Mouse (Mus musculus): ENCODE measurements around the gene Snx29. TPM values are rescaled to one million over a fixed set of nuclear protein-coding genes. Genes with fewer than 3 reads are reported as not detected.

The Snx29 gene
- polyA plus RNA-seq, 1 experiment from 2014 or later: 12.5 TPM

GRCm38 (mm10) chr16:11406201-11406600 lies 83.5 kb downstream of the Snx29 start:
- Histone ChIP-seq H3K9ac (ENCODE audit: low read length) (no peak overlapping the region), H3K4me2 (ENCODE audit: low read depth, low read length, severe bottlenecking) (no peak overlapping the region), H3K36me3 (ENCODE audit: control insufficient read depth, insufficient read depth, low read length) (no peaks in the 10 kb centered on the region), H3K4me1 (replicated peaks; ENCODE audit: control insufficient read depth, insufficient read depth, low read length) (no peaks in the 10 kb centered on the region), H3K27me3 (ENCODE audit: control insufficient read depth, insufficient read depth, low read length) (no peaks in the 10 kb centered on the region), H3K27ac (ENCODE audit: low read depth, low read length) (no peak overlapping the region), H3K4me3 (ENCODE audit: low read depth, low read length) (no peak overlapping the region), H3K9me3 (ENCODE audit: control insufficient read depth, low read length) (no peaks in the 10 kb centered on the region)
- ATAC-seq (replicated peaks; ENCODE audit: low FRiP score) (no peak), DNase-seq (ENCODE audit: low spot score) (no peak)
- 87% methylated on average over 5 of the region's 5 CpGs for WGBS

GRCm38 (mm10) chr16:11406622-11407021 lies 83.9 kb downstream of the Snx29 start:
- WGBS: 86% methylated on average over 9 of the region's 9 CpGs
- Histone ChIP-seq H3K27me3 (ENCODE audit: control insufficient read depth, insufficient read depth, low read length) (no peaks in the 10 kb centered on the region), H3K4me3 (ENCODE audit: low read depth, low read length) (no peak overlapping the region), H3K9me3 (ENCODE audit: control insufficient read depth, low read length) (no peaks in the 10 kb centered on the region), H3K4me2 (ENCODE audit: low read depth, low read length, severe bottlenecking) (no peak overlapping the region), H3K4me1 (replicated peaks; ENCODE audit: control insufficient read depth, insufficient read depth, low read length) (no peaks in the 10 kb centered on the region), H3K36me3 (ENCODE audit: control insufficient read depth, insufficient read depth, low read length) (no peaks in the 10 kb centered on the region), H3K27ac (ENCODE audit: low read depth, low read length) (no peak overlapping the region), H3K9ac (ENCODE audit: low read length) (no peak overlapping the region)
- DNase-seq (ENCODE audit: low spot score) (no peak), ATAC-seq (replicated peaks; ENCODE audit: low FRiP score) (no peak)

- no peak overlapping the region for H3K4me2 ChIP-seq (ENCODE audit: low read depth, low read length, severe bottlenecking)
- no peaks in the 10 kb centered on the region for H3K9me3 ChIP-seq (ENCODE audit: control insufficient read depth, low read length)
- no peaks in the 10 kb centered on the region for H3K4me1 ChIP-seq (replicated peaks; ENCODE audit: control insufficient read depth, insufficient read depth, low read length)
- H3K36me3 ChIP-seq (ENCODE audit: control insufficient read depth, insufficient read depth, low read length): no peaks in the 10 kb centered on the region
- H3K9ac ChIP-seq (ENCODE audit: low read length): no peak overlapping the region
- DNase-seq (ENCODE audit: low spot score) (no peak), ATAC-seq (replicated peaks; ENCODE audit: low FRiP score) (no peak)
- no peak overlapping the region for H3K27ac ChIP-seq (ENCODE audit: low read depth, low read length)
- 80% methylated on average over 8 of the region's 8 CpGs for WGBS
- no peak overlapping the region for H3K4me3 ChIP-seq (ENCODE audit: low read depth, low read length)
- H3K27me3 ChIP-seq (ENCODE audit: control insufficient read depth, insufficient read depth, low read length): no peaks in the 10 kb centered on the region
These were observed 85.4 kb downstream of the Snx29 start for GRCm38 (mm10) chr16:11407932-11408620.

- Histone ChIP-seq H3K9ac (ENCODE audit: low read length) (no peak overlapping the region), H3K36me3 (ENCODE audit: control insufficient read depth, insufficient read depth, low read length) (no peaks in the 10 kb centered on the region), H3K4me2 (ENCODE audit: low read depth, low read length, severe bottlenecking) (no peak overlapping the region), H3K27ac (ENCODE audit: low read depth, low read length) (no peak overlapping the region), H3K4me3 (ENCODE audit: low read depth, low read length) (no peak overlapping the region), H3K9me3 (ENCODE audit: control insufficient read depth, low read length) (no peaks in the 10 kb centered on the region), H3K4me1 (replicated peaks; ENCODE audit: control insufficient read depth, insufficient read depth, low read length) (no peaks in the 10 kb centered on the region), H3K27me3 (ENCODE audit: control insufficient read depth, insufficient read depth, low read length) (no peaks in the 10 kb centered on the region)
- DNase-seq (ENCODE audit: low spot score) (no peak), ATAC-seq (replicated peaks; ENCODE audit: low FRiP score) (no peak)
- 93% methylated on average over 4 of the region's 4 CpGs for WGBS
These were observed 86.0 kb downstream of the Snx29 start for GRCm38 (mm10) chr16:11408726-11409125.

- H3K9me3 ChIP-seq (ENCODE audit: control insufficient read depth, low read length): no peaks in the 10 kb centered on the region
- no peak overlapping the region for H3K27ac ChIP-seq (ENCODE audit: low read depth, low read length)
- H3K27me3 ChIP-seq (ENCODE audit: control insufficient read depth, insufficient read depth, low read length): no peaks in the 10 kb centered on the region
- no peak overlapping the region for H3K4me2 ChIP-seq (ENCODE audit: low read depth, low read length, severe bottlenecking)
- ATAC-seq (replicated peaks; ENCODE audit: low FRiP score) (no peak), DNase-seq (ENCODE audit: low spot score) (no peak)
- H3K4me1 ChIP-seq (replicated peaks; ENCODE audit: control insufficient read depth, insufficient read depth, low read length): no peaks in the 10 kb centered on the region
- H3K36me3 ChIP-seq (ENCODE audit: control insufficient read depth, insufficient read depth, low read length): no peaks in the 10 kb centered on the region
- WGBS: 78% methylated on average over 2 of the region's 2 CpGs
- no peak overlapping the region for H3K4me3 ChIP-seq (ENCODE audit: low read depth, low read length)
- H3K9ac ChIP-seq (ENCODE audit: low read length): no peak overlapping the region
These were observed 91.9 kb downstream of the Snx29 start for GRCm38 (mm10) chr16:11414631-11415030.

GRCm38 (mm10) chr16:11418183-11418588 lies 95.5 kb downstream of the Snx29 start:
- Histone ChIP-seq H3K27ac (ENCODE audit: low read depth, low read length) (no peak overlapping the region), H3K9ac (ENCODE audit: low read length) (no peak overlapping the region), H3K9me3 (ENCODE audit: control insufficient read depth, low read length) (no peaks in the 10 kb centered on the region), H3K4me2 (ENCODE audit: low read depth, low read length, severe bottlenecking) (no peak overlapping the region), H3K4me1 (replicated peaks; ENCODE audit: control insufficient read depth, insufficient read depth, low read length) (no peaks in the 10 kb centered on the region), H3K27me3 (ENCODE audit: control insufficient read depth, insufficient read depth, low read length) (no peaks in the 10 kb centered on the region), H3K36me3 (ENCODE audit: control insufficient read depth, insufficient read depth, low read length) (no peaks in the 10 kb centered on the region), H3K4me3 (ENCODE audit: low read depth, low read length) (no peak overlapping the region)
- ATAC-seq (replicated peaks; ENCODE audit: low FRiP score) (no peak), DNase-seq (ENCODE audit: low spot score) (peak; percentile 66)
- WGBS: 19% methylated on average over 7 of the region's 7 CpGs

GRCm38 (mm10) chr16:11420311-11421080 lies 97.8 kb downstream of the Snx29 start:
- H3K4me1 ChIP-seq (replicated peaks; ENCODE audit: control insufficient read depth, insufficient read depth, low read length): no peaks in the 10 kb centered on the region
- 88% methylated on average over 12 of the region's 12 CpGs for WGBS

GRCm38 (mm10) chr16:11422165-11422564 lies 99.5 kb downstream of the Snx29 start:
- Histone ChIP-seq H3K27ac (ENCODE audit: low read depth, low read length) (no peak overlapping the region), H3K4me1 (replicated peaks; ENCODE audit: control insufficient read depth, insufficient read depth, low read length) (no peaks in the 10 kb centered on the region), H3K4me3 (ENCODE audit: low read depth, low read length) (no peak overlapping the region), H3K4me2 (ENCODE audit: low read depth, low read length, severe bottlenecking) (no peak overlapping the region), H3K36me3 (ENCODE audit: control insufficient read depth, insufficient read depth, low read length) (no peaks in the 10 kb centered on the region), H3K9ac (ENCODE audit: low read length) (no peak overlapping the region), H3K9me3 (ENCODE audit: control insufficient read depth, low read length) (no peaks in the 10 kb centered on the region), H3K27me3 (ENCODE audit: control insufficient read depth, insufficient read depth, low read length) (no peaks in the 10 kb centered on the region)
- DNase-seq (ENCODE audit: low spot score) (no peak), ATAC-seq (replicated peaks; ENCODE audit: low FRiP score) (no peak)
- 87% methylated on average over 1 of the region's 1 CpGs for WGBS

More at GRCm38 (mm10) chr16:11420311-11421080, 97.8 kb downstream of the Snx29 start:
- H3K9me3 ChIP-seq (ENCODE audit: control insufficient read depth, low read length): no peaks in the 10 kb centered on the region
- no peak for ATAC-seq (replicated peaks; ENCODE audit: low FRiP score)
- no peak for DNase-seq (ENCODE audit: low spot score)
- no peaks in the 10 kb centered on the region for H3K27me3 ChIP-seq (ENCODE audit: control insufficient read depth, insufficient read depth, low read length)
- H3K9ac ChIP-seq (ENCODE audit: low read length): no peak overlapping the region
- no peak overlapping the region for H3K4me3 ChIP-seq (ENCODE audit: low read depth, low read length)
- H3K36me3 ChIP-seq (ENCODE audit: control insufficient read depth, insufficient read depth, low read length): no peaks in the 10 kb centered on the region
- no peak overlapping the region for H3K27ac ChIP-seq (ENCODE audit: low read depth, low read length)
- H3K4me2 ChIP-seq (ENCODE audit: low read depth, low read length, severe bottlenecking): no peak overlapping the region

Measured in forebrain, embryonic 11.5 days (tissue).